Mouse (Mus musculus): Measurements from ENCODE around the gene Tecpr1.

GRCm38 (mm10) chr5:144183647-144184335 lies 39.6 kb downstream of the Tecpr1 start:
- TF ChIP-seq POLR2A (IDR thresholded peaks at IDR 0.05; ENCODE audit: borderline replicate concordance, extremely low read depth, insufficient read depth, insufficient read length, poor library complexity, severe bottlenecking) (no peak), CTCF (IDR thresholded peaks at IDR 0.05; ENCODE audit: borderline replicate concordance, extremely low read depth, insufficient read depth, insufficient read length) (no peak)

Data from brain, embryonic 14.5 days (tissue).